In the genomic region with DNA sequence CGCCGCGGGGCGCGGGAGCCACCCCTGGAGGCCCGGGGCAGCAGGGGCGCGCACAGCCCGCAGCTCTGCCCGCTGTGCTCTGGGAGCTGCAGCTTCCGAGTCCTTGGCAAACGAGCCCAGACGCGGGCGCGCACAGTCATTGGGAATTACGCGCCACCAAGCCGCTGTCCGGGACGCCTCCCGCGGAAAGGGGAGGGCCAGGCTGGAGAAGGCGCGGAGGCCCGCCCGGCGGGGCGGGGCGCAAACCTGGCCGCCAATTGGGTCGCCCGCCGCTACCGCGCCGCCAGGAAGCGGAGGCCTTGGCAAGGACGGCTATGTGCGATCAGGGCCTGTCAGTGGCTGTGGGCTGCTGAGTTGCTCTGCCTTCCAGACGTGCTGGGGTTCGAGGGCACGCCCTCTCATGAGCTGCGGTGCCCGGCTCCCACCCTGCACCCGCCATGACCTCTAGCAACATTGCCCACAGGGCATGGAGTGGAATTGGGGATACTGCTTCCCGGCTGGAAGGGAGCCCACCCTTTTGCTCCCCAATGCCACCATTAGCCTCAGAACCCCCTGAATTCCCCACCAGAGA, we compare ENCODE assay signal across 8 mouse cellular contexts.
DNase-seq lines count a peak whose midpoint lies in the region; ATAC-seq lines count a peak whose summit lies in the region.
"Not testable (repeated sequence)": the region's sequence is repeated elsewhere in the genome, so short reads cannot be mapped to it uniquely, and the experiment has no call there.

No protein-coding gene starts in this region.

- H3K4me1 ChIP-seq in hindbrain, embryonic 12.5 days; neural tube, embryonic 12.5 days: not testable (repeated sequence)

- not testable (repeated sequence) for ATAC-seq in hindbrain, embryonic 12.5 days (ENCODE audit: low FRiP score); neural tube, embryonic 12.5 days (ENCODE audit: low FRiP score, low read depth)

- H3K4me3 ChIP-seq in hindbrain, embryonic 12.5 days, result peak overlapping the region; percentile 24
- H3K4me3 ChIP-seq in neural tube, embryonic 12.5 days, result 0 out of 2 replicates have a peak overlapping the region, but pooled peaks have one; percentile 18

- not testable (repeated sequence) for H3K36me3 ChIP-seq in hindbrain, embryonic 12.5 days; neural tube, embryonic 12.5 days

- peak overlapping the region; percentile 34 for H3K4me2 ChIP-seq in hindbrain, embryonic 12.5 days (replicated peaks)
- H3K4me2 ChIP-seq in neural tube, embryonic 12.5 days (replicated peaks), result peak overlapping the region; percentile 44

- not testable (repeated sequence) for H3K27ac ChIP-seq in hindbrain, embryonic 12.5 days; neural tube, embryonic 12.5 days

- WGBS in hindbrain, embryonic 12.5 days, result 4% methylated on average over 40 of the region's 47 CpGs
- WGBS in neural tube, embryonic 12.5 days, result 2% methylated on average over 43 of the region's 47 CpGs

- H3K9ac ChIP-seq in hindbrain, embryonic 12.5 days; neural tube, embryonic 12.5 days: not testable (repeated sequence)

- not testable (repeated sequence) for H3K27me3 ChIP-seq in hindbrain, embryonic 12.5 days; neural tube, embryonic 12.5 days (replicated peaks)

- DNase-seq in ZHBTc4 (ENCODE audit: low read depth, low spot score), result peak; percentile 83
- DNase-seq in embryo, embryonic 10.5 days (ENCODE audit: low spot score), result peak; percentile 11
- peak; percentile 14 for DNase-seq in gastrocnemius, postnatal 25 days
- DNase-seq in layer of hippocampus, adult 11-12 months (ENCODE audit: low spot score), result peak; percentile 3
- DNase-seq in lung, adult 18-20 months, result peak; percentile 1 to 2
- peak; percentile 30 for DNase-seq in testis, postnatal 14 days (ENCODE audit: low spot score)

- not testable (repeated sequence) for H3K9me3 ChIP-seq in hindbrain, embryonic 12.5 days (replicated peaks); neural tube, embryonic 12.5 days

Comparison
In these comparisons a context has a peak if more than half of its experiments do, and no peak if none do; other contexts are left out.
1. DNase-seq: peak in every context shown above with its lines; median percentile 83 in ZHBTc4; 30 in testis, postnatal 14 days; 14 in gastrocnemius, postnatal 25 days; 11 in embryo, embryonic 10.5 days; 3 in layer of hippocampus, adult 11-12 months; 2 in lung, adult 18-20 months.